Mouse (Mus musculus) urinary bladder, adult 18-20 months (tissue): ENCODE measurements around the gene Syne2.

ENCODE experiments used
- DNase-seq, 2 experiments: peaks; one replicate each; pipeline ENCODE4 v3.0.0; 2022; ENCODE audit warnings: low spot score in 2 of 2, mixed read lengths in 2 of 2

The Syne2 gene

GRCm38 (mm10) chr12:75866419-75867373 lies 48.8 kb downstream of the Syne2 start:
- DNase-seq = peak in 1 of 2 experiments; percentile 40

DNA sequence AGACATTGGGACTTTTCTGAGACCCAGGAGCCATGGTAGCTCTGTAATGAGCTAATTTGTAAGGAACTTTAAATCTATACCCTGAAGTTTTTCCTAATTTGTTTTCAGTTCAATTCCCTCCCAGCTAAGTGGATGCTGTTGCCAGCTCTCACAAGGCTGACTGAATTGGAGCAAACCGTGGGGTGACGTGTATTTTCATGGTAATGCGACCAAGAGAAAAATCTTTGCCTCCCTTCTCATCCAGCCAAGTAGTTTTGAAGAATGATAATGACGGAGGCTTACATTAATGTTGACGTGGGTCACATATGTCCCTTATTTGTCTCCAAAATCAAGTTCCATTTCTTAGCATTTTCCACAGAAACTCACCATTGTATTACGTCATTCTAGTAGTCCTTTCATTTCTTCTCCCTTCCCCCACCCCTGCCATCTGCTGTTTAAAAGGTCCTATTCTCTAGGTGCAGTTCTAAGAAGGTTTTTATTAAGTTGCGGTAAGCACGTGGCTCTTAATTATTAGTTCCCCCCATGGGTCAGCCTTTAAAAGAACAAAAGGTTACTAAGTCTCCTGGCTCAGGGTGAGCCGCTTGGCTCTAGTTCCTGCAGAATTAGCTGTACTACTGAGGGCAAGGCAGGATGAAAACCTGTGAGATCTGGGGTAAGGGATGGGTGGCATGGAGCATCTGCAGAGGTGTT lies 55.8 kb downstream of the Syne2 start:
- DNase-seq = no peak

GRCm38 (mm10) chr12:75874287-75874994 lies 56.5 kb downstream of the Syne2 start:
- DNase-seq = no peak

GRCm38 (mm10) chr12:75879636-75880317 lies 61.8 kb downstream of the Syne2 start:
- DNase-seq = no peak

DNA sequence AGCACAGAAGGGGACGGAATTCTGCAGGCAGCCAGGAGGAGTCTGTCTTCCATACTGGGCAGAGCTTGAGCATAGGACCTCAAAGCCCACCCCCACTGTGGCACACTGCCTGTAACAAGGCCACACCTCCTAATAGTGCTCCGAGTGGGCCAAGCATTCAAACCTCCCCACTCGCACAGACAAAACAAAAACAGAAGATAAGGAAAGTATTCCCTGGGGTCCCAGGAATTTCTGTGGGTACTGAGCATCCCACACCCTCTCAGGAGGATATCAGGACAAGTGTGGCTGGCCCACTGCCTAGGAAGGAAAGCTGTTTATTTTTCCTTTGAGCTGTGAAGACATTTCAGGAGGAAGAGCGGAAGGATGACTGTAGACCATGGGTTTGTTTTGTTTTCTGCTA lies 63.6 kb downstream of the Syne2 start:
- no peak for DNase-seq

GRCm38 (mm10) chr12:75886161-75886560 lies 68.2 kb downstream of the Syne2 start:
- DNase-seq = no peak

- no peak for DNase-seq
Measured at GRCm38 (mm10) chr12:75886946-75887345, 69.0 kb downstream of the Syne2 start.

DNA sequence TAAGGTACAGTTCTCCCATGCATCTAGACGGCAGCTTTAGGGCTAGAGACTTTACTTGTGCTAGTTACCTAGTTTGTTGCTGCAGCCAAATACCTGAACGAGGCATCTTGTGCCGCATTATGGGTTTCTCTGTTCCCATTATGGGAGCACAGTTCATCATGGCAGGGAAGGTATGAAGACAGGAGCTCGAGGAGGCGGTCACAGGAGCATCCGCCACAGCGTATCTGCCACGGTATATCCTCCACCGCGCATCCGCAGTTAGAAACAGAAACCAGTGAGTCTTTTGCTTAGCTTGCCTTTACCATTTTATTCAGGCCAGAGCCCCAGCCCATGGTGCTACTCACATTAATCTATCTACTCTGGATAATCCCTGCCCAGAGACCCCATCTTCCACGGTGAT lies 70.8 kb downstream of the Syne2 start:
- no peak for DNase-seq

GRCm38 (mm10) chr12:75891206-75891605 lies 73.3 kb downstream of the Syne2 start:
- no peak for DNase-seq

- DNase-seq = no peak
Measured at GRCm38 (mm10) chr12:75893392-75893791, 75.5 kb downstream of the Syne2 start.

DNA sequence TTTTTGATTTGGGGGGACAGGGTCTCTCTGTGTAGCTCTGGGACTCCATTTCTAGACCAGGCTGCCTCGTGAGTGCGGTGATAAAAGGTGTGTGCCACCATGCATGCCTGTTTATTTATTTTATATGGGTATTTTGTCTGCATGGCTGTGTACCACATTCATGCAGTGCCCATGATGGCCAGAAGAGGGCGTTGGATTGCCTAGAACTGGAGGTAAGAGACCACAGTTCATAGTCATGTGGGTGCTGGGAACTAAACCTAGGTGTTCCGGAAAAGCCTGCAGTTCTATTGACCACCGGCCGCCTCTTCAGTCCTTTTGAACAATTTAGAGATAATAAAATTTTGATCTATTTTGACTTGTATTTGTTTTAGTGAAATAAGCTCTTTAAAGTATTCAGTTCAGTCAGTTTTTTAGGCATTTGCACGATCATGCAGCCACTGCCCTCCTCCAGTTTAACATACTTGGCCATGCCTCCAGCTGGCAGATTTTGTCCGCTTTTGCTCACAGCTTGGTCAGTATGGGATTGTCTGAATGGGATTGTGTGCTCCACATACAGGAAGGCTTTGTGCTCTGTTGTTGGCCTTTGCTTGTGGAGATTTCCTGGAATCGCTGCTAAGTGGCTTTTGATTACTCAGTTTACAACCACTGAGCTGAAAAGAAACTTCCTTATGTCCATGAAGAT lies 76.5 kb downstream of the Syne2 start:
- DNase-seq = no peak

DNA sequence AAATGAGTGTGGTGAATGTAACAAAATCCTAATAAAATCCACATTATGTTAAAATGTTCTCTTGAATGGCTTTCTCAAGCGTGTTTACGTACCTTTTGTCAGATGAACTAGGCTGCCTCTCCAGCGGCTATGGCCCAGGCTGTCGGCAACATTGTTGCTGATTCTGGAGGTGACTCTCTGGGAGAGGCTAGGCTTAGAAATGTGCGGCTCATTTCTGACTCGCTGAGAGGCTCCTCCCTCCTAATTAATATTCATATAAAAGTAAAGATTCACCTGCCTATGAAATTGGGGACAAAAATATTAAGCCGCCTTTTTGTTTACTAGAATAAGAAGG lies 77.0 kb downstream of the Syne2 start:
- DNase-seq = no peak

DNA sequence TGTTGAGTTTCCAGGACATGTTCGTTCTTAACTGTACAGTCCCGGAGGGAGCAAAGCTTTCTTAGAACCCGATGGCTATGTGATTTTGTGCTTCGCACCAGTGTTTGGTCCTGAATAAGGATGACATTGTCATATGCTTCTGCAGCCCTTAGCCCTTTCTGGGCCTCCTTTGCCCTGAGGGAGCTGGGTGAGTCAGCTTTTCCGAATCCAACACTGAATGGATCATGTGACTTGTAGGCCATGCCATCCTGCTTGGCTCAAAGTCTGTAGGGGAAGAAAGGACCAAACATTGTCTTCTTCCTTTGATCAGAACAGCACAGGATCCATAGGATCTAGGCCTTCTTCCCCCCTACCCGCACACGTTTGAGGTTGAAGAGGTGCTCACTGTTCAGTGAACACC lies 79.9 kb downstream of the Syne2 start:
- DNase-seq = no peak

- no peak for DNase-seq
Measured at GRCm38 (mm10) chr12:75901721-75902120, 83.8 kb downstream of the Syne2 start.

DNA sequence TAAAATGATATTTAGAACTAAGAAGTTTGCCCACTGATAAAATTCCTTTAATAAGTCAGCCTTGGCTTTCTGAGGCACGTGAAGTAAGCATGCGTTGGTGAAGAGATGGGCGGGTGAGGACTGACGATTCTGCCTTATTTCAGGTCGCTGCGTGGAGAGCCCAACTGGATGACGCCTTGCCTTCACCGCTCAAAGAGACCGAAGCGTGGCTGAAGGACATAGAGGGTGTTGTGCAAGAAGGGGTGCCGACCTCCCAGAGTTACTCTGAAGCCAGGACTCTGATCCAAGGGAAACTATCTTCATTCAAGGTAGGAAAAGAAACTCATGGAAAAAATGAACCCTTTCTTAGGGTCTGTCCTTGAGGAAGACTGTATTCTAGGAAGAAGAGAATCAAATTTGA lies 86.1 kb downstream of the Syne2 start:
- no peak for DNase-seq

DNA sequence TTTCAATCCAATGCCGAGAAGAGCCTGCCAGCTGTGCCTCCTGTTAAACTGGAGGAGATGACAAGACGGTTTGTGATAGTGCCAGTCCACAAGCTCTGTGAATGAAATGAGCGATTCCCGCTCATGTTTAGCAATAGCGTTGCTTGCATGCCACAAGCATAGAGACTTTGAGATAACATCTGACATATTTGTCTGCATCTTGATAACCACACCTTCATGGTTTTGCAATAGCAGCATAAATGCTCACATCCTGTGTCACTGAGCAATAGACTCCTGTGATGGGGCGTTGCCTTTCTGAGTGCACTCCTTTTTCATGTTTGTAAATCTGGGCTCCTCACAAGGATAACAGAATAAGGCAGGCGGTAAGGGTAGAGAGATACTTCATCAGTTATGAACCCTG lies 87.4 kb downstream of the Syne2 start:
- no peak for DNase-seq

- no peak for DNase-seq
Measured at GRCm38 (mm10) chr12:75908466-75908865, 90.5 kb downstream of the Syne2 start.

DNA sequence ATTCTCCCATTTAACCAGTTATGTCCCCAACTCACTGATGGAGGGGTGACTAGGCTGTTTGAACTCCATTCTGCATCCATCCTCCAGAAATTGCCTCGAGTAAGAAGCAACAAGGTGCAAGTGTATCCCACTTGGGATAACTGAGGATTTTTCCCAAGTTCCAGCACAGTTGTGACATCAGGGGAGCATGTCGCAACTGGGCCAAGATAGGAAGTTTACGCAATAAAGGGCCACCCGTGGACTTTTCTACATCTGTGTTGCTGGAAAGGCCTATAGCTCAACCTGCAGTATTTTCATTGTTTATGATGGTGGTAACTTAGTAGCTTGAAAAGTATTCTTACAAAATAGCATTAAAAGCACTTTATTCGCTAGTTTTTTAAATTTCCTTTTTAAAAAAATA lies 97.8 kb downstream of the Syne2 start:
- DNase-seq = no peak

GRCm38 (mm10) chr12:75918415-75918814 lies 100.5 kb downstream of the Syne2 start:
- no peak for DNase-seq

- no peak for DNase-seq
Measured at GRCm38 (mm10) chr12:75918914-75919313, 101.0 kb downstream of the Syne2 start.

GRCm38 (mm10) chr12:75922900-75923299 lies 105.0 kb downstream of the Syne2 start:
- DNase-seq = no peak
